Mouse (Mus musculus) spleen, adult 2 months (tissue): Measurements from ENCODE around the gene Lbp.

Experiments used
- CTCF ChIP-seq: fragments of 200-500 bp; IDR thresholded peaks from 2 replicates; pipeline ENCODE4 v1.5.1; 2011; ENCODE audit warnings: mild to moderate bottlenecking, inconsistent platforms; ENCODE audit not compliant: insufficient read depth, insufficient read length, insufficient replicate concordance; ENCODE audit errors: extremely low read depth
- POLR2A ChIP-seq: fragments of 200-500 bp; IDR thresholded peaks from 2 replicates; pipeline ENCODE4 v1.6.1; 2011; ENCODE audit warnings: low read depth, low read length, inconsistent platforms

GRCm38 (mm10) chr2:158376798-158377197 lies 70.5 kb downstream of the Lbp start:
- TF ChIP-seq CTCF (no peak), POLR2A (no peak)
